Mouse (Mus musculus): ENCODE results near the gene Hbq1a.
A peak's percentile ranks its signal among the peaks of the same experiment; 100 is the strongest.
"Not testable (repeated sequence)": the region's sequence is repeated elsewhere in the genome, so short reads cannot be mapped to it uniquely, and the experiment has no call there.

Hbq1a gene

GRCm38 (mm10) chr11:32285031-32285775, 14.7 kb upstream of the Hbq1a start:
- no peak for DNase-seq (ENCODE audit: low spot score)

GRCm38 (mm10) chr11:32285887-32286286, 14.0 kb upstream of the Hbq1a start:
- DNase-seq (ENCODE audit: low spot score) = not testable (repeated sequence)

GRCm38 (mm10) chr11:32286695-32287492, 13.0 kb upstream of the Hbq1a start, which contains the start of gene Hbq1b:
TSS of gene Hbq1b (plus strand) at chr11:32286965.
- DNase-seq (ENCODE audit: low spot score) = peak; percentile 65

GRCm38 (mm10) chr11:32287493-32287825, 12.4 kb upstream of the Hbq1a start:
- no peak for DNase-seq (ENCODE audit: low spot score)

DNA sequence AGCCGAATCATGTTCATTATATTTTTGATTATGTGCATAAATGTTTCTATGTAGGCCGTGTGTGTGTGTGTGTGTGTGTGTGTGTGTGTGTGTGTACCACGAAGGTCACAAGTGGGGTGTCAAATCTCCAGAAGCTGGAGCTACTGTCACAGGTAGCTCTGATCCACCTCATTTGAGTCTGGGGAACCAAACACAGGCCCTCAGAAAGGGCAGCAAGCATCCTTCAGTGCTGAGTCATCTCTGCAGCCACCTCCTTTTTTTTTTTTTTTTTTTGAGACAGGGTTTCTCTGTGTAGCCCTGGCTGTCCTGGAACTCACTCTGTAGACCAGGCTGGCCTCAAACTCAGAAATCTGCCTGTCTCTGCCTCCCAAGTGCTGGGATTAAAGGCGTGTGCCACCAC, 7.0 kb upstream of the Hbq1a start:
- DNase-seq (ENCODE audit: low spot score) = not testable (repeated sequence)

DNA sequence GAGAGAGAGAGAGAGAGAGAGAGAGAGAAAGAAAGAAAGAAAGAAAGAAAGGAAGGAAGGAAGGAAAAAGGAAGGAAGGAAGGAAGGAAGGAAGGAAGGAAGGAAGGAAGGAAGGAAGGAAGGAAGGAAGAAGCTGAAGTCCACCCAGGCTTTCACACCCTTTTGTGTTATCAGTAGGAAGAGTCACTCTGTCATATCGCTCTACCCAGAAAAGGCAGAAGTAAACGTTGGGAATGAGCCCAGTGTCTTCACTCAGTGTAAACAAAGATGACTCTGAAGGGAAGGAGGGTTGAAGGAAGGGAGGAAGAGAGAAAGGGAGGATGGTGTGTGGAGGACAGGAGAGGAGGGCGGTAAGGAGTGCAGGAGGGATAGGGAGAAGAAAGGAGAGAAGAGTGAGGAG, 6.4 kb upstream of the Hbq1a start:
- not testable (repeated sequence) for DNase-seq (ENCODE audit: low spot score)

DNA sequence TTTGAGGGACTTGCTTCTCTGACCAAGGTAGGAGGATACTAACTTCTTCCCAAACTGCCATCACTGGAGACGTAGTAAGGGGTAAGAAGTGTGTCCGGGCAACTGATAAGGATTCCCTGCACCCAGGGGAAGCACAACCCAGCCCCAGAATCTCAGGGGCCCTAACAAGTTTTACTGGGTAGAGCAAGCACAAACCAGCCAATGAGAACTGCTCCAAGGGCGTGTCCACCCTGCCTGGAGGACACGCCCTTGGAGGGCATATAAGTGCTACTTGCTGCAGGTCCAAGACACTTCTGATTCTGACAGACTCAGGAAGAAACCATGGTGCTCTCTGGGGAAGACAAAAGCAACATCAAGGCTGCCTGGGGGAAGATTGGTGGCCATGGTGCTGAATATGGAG, 3.7 kb upstream of the Hbq1a start, which contains the start of gene Hba-a2:
TSS of gene Hba-a2 (plus strand) at position 287 of the 400 bp plus-strand sequence.
- DNase-seq (ENCODE audit: low spot score) = not testable (repeated sequence)

DNA sequence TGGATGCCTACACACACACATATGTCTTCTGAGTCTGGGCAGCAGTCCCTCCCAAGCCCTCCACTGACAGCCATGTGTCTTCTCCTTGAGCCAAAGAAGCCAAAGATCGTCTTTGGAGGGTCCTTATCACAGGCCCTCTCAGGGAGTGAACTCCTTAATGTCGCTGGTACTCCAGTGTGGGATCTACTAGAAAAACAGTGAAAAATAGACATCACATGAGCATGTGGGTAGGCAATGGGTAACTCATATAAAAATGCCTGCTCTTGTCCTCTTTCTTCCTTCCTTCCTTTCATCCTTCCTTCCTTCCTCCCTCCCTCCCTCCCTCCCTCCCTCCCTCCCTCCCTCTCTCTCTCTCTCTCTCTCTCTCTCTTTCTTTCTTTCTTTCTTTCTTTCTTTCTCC, 2.5 kb upstream of the Hbq1a start:
- not testable (repeated sequence) for DNase-seq (ENCODE audit: low spot score)

DNA sequence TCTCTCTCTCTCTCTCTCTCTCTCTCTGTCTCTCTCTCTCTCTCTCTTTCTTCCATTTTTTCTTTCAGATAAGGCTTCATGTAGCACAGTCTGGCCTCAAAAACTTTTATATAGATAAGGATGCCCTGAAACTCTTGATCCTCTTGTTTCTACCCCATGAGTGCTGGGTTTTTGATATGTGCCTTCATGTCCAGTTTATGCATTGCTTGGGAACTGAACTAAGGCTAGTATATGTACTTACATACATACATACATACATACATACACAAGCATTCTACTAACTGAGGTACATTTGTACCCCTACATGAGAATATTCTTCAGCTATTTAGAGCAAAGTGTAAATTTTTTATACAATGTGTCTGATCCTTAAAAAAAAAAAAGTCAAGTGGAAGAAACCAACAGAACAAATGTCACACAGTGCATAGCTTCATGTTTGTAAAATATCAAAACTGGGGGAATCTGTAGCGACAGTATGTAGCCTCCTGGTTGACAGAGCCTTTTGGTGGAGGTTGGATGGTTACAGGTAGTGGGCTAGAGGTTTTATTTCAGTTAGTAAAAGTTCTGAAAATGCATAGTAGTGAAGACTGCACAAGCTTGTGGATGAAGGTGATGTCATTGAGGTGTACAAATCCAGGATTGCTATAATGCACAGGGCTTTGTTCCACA, 1.9 kb upstream of the Hbq1a start:
- DNase-seq (ENCODE audit: low spot score) = no peak

DNA sequence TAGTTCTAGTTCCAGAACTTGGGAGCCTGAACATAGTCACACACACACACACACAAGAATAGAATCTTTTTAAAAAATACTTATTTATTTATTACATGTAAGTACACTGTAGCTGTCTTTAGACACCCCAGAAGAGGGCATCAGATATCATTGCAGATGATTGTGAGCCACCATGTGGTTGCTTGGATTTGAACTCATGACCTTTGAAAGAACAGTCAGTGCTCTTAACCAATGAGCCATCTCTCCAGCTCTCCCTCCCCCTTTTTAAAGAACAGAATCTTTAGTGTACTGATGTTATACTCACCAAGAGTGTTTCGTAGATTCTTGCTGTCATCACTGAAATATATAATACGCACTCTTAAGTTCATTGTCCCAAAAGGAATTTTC, 1.3 kb upstream of the Hbq1a start:
- DNase-seq (ENCODE audit: low spot score) = no peak

GRCm38 (mm10) chr11:32300279-32301267, 704 bp downstream of the Hbq1a start:
- no peak for DNase-seq (ENCODE audit: low spot score)

DNA sequence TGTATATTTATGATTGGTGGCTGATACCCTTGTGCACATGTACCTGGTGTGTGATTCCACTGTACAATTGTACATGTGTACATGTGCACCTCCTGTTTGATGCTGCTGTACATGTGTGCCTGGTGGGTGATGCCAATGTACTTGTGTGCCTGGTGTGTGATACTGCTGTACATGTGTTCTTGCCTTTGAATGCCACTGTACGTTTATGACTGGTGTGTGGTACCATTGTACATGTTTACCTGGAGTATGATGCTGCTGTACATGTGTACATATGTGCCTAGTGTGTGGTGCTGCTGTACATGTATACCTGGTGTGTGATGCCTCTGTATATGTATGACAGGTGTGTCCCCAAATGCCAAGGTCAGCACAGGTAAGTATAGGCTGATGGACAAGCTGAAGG, 1.6 kb downstream of the Hbq1a start:
- no peak for DNase-seq (ENCODE audit: low spot score)

GRCm38 (mm10) chr11:32302824-32303419, 3.1 kb downstream of the Hbq1a start:
- no peak for DNase-seq (ENCODE audit: low spot score)

GRCm38 (mm10) chr11:32303455-32303854, 3.6 kb downstream of the Hbq1a start:
- DNase-seq (ENCODE audit: low spot score) = no peak

DNA sequence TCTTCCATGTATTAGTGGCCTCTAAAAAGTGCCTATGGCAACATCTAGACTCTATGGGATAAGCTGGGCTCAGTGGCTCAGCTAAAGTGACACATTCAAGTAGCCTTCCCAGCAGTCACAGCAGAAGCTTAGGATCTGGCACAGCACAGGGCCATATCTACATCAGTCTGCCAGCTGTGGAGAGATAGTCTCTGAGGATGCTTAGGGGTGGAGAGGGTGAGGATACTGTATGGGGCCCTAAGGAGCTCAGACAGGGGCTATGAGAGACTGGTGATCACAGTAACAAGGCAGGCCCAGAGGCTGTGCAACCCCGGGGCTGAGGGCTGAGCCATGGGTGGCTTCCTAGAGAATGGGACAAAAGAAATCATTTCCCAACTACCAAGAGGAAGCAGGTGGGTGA, 7.1 kb downstream of the Hbq1a start:
- DNase-seq (ENCODE audit: low spot score) = no peak

DNA sequence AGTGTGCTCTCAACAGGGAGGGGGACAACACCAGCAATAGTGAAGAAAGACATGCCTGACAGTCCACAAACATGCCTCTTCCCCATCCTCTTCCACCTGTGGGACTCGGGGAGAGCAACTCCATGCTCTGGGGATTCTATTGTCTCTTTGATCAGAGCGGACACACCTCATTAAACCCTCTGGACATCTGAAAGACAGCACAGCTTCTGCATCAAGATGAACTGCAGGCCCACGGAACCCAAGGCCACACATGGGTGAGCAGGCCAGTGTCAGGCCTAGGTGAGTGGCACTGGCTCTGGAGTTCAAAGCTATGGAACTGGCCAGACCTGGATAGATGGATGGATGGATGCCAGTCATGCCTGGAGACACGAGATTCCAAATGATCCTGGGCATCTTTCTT, 9.6 kb downstream of the Hbq1a start:
- DNase-seq (ENCODE audit: low spot score) = no peak

DNA sequence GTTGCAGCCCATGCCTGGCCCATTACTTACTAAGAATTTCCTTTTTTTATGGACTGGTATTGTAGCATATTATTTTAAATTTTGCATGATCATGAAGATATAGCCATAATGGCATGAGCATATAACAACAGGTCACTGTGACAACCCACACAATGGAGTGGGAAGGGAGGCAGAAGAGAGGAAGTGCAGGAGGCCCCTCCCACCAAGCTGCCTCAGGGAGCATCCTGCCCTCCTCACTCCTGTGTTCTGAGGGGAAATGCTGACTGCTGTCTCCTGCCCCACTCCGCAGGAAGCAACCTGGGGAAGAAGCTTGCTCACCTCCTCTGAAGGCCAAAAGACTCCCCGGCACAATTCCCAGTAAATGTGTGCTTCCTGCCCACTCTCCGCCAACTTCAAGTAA, 10.1 kb downstream of the Hbq1a start:
- no peak for DNase-seq (ENCODE audit: low spot score)

DNA sequence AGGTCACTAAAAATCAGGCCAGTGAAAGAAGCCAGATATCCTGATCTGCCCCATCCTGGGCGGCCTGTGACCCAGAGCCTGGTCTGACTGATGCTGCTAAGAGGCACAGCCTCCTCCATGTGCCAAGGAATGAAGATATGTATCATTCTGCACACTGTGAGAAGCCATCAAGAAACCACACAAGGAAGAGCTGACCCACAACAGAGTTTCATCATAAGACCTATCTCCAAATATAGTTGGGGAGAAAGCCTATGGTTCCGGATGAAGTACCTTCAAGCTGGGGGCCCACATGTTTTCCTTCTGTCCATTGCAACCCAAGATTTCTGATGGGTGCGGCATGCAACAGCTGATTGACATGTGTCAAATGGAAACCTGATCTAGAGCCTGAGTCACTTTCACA, 16.1 kb downstream of the Hbq1a start:
- no peak for DNase-seq (ENCODE audit: low spot score)

- no peak for DNase-seq (ENCODE audit: low spot score)
Measured at GRCm38 (mm10) chr11:32320507-32321195, 20.8 kb downstream of the Hbq1a start.

GRCm38 (mm10) chr11:32321196-32321565, 21.3 kb downstream of the Hbq1a start:
- DNase-seq (ENCODE audit: low spot score) = peak; percentile 43

DNA sequence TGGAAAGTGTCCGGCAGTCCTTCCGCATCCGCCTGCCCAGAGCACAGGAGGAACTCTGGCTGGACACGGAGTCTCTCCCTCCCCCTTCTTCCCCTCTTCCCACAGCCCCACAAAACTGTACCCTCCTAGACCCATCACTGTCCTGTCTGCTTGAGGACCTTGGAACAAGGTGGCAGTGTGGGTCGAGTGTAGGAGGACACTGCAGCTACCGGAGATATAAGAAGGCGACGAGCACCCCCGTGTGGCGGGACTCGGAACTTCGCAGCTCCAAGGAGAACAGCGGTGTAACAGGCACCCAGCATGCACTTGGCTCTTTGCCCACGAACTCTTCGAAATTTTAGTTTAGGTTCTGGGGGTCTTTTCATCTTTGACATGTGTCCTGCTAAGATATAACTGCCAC, 24.7 kb downstream of the Hbq1a start:
- peak; percentile 87 for DNase-seq (ENCODE audit: low spot score)

Data from urinary bladder, postnatal 25 days (tissue).